Mouse (Mus musculus) 3T3-L1 (cell line): ENCODE measurements around the gene Olfr911-ps1.

Experiments
- DNase-seq: peaks from one replicate; pipeline ENCODE4 v3.0.0-alpha.2; 2015; ENCODE audit warnings: low read depth, low spot score

Gene Olfr911-ps1

DNA sequence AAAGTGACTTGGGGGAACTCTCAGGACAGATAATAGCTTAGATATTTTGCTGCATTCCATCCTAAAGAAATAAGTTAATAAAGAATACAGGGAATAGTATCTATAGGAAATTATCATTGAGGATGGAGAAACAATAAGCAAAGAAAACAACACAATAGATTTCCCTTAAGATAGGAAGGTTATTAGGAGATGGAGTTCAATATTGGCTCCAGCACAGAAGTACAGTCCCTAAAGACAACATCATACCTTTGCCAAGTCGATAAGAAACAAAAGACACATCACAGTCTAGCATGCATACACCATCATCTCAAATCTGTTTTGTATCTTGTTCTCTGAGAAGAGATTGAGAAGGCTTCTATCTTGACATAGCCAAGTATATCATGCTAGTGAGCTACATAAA is at the start of gene Olfr911-ps1:
TSS of gene Olfr911-ps1 (plus strand) at position 301 of the 400 bp plus-strand sequence.
- DNase-seq: no peak

GRCm38 (mm10) chr9:38486785-38487184 is 34.6 kb upstream of the Olfr911-ps1 start, which contains the start of gene Olfr906:
Gene Olfr906 (plus strand): TSS chr9:38487085.
- DNase-seq: no peak

DNA sequence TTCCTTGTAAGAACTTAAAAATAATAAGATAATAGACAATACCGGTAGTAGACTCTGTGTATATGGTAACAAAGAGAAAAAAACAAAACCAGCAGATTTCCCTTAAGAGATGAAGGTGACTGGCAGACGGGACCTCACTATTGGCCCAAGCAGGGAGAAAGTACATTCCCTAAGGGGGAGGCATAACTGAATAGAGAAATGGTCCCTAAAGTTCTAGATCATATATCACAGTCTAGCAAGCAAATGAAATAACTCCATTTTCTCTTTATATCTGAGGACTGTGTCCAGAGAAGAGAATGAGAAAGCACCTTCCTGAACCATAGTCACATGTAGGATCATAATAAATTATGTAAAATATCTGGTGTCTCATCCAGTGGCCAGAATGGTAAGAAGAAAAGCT is 25.9 kb upstream of the Olfr911-ps1 start, which contains the start of gene Olfr907:
TSS of gene Olfr907 (plus strand) at position 301 of the 400 bp plus-strand sequence.
- no peak for DNase-seq

GRCm38 (mm10) chr9:38512353-38512752 is 9.0 kb upstream of the Olfr911-ps1 start:
- no peak for DNase-seq

GRCm38 (mm10) chr9:38537549-38537948 is 16.2 kb downstream of the Olfr911-ps1 start, which contains the start of gene Olfr910:
Gene Olfr910 (plus strand): TSS chr9:38537849.
- no peak for DNase-seq
